Mouse (Mus musculus) adrenal gland, postnatal 36 days (tissue): ENCODE results near the gene Ube2q2. TPM values are rescaled to one million over a fixed set of nuclear protein-coding genes. Genes with fewer than 3 reads are reported as not detected.

Source experiments
- DNase-seq, 2 experiments: peaks; one replicate each; pipeline ENCODE4 v3.0.0; 2021; ENCODE audit warnings: mixed read lengths in 1 of 2
- total RNA-seq, 2 experiments: library from RNA; stranded (reverse); gene quantifications; 2 replicates each; pipeline ENCODE4 v1.2.3; 2021

The Ube2q2 gene
- total RNA-seq, 2 experiments from 2014 or later = 48.2 to 55.3 TPM

DNA sequence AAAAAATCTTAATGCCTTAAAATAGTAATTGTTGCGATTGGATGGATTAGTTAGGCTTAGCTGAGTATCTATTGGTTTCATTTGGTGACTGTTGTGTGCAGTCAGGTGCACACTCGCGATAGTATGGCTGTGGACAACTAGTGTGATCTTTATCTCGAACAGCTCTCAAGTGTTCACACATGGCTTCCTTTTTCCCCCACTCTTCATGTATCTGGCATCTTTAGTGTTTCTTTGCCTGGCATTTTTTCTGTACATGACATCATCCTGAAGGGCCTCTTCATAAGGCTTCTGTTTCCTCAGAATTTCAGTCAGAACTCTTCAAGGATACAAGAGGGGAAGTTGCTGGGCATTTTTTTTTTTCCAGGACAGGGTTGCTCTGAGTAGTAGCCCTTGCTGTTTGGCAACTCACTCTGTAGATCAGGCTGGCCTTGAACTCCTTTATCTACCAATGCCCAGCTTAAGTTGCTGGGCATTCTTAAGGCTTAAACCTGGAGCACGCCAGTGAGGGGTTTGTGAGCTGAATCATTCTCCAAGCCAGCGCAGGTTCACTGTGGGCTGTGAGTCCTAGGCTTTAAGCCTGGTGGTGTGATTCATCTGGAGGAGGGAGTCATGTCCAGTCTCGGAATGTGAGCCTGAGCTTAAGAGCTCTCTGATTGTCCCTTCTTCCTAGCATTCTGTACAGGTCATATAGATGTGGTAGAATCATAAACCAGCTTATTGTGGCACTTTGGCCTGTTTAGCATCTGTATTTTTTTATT is 22.2 kb downstream of the Ube2q2 start:
- DNase-seq = peak; percentile 45 to 57

DNA sequence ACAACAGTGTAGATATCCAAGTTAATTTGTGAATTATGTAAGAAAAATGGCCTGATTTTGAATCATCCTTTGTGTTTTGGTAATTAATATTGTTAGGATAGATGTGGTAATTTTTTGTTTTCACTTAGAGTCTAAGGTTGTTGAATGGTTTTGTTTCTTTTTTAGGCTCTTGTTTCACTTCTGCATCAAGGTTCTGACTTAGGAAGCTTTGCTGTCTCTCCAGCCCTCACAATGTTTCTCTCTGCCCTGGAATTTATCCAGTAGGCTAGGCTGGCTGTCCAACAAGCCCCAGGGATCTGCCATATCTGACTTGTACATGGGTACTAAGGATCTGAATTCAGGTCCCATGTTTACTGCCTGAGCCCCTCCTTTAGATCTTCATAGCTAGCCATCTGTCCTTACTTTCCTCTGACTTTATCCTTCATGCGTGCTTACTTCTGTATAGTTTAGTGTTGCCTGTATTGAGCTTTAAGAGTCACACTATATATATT is 23.6 kb downstream of the Ube2q2 start:
- no peak for DNase-seq

DNA sequence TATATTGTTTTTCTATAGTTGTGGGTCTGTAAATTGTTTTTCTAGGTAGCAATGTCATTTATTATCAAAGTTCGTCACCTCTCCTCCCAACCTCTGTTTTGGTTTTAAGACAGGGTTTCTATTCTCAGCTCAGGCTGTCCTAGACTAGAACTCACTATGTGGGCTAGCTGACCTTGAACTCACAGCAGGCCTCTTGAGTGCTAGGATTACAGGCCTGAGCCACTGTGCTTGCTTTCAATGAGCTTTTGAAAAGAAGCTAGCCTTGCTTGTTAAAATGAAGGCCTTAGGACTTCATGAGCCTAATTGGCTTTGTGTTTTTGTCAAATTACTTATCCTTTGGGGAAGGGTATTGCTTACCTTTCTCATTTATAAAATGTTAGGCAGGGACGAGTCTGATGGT is 25.6 kb downstream of the Ube2q2 start:
- DNase-seq = no peak

DNA sequence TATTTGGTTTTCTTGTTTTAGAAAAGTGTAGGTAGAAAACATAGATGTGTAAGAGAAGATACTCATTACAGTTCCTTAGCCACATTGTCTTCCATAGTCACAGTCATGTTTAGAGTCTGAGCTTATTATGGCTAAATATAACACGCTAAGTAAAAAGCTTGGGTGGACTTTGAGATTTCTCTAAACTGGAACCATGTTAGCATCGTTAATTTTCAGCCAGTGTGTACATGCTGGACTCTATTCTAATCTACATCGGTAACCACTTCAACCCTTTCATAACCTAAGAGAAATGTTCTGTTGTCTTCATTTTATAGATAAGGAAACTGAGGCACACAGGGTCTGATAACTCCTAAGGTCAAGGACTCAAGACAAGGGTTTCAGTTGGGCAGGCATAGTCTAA is 47.2 kb downstream of the Ube2q2 start:
- DNase-seq = no peak

GRCm38 (mm10) chr9:55198260-55198659 is 49.6 kb downstream of the Ube2q2 start:
- no peak for DNase-seq

GRCm38 (mm10) chr9:55199348-55199747 is 50.7 kb downstream of the Ube2q2 start:
- peak; percentile 41 to 54 for DNase-seq

DNA sequence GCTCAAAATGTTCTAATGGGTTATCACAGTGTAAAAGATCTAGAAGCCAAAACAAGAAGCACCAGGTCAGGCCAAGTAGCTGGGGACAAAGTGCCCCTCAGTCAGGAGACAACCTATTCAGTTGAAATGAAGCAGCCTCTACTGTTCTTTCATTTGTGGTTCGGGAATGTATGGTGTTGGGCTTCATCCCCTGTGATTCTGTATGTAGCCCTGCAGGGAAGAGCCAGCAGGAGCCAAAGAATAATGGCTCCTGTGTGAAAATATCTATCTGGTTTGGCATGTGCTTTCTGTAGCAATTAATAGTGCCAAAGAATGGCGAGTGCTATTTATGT is 59.8 kb downstream of the Ube2q2 start:
- DNase-seq = no peak

GRCm38 (mm10) chr9:55208790-55209481 is 60.3 kb downstream of the Ube2q2 start, which contains the start of gene Fbxo22:
Gene Fbxo22 (plus strand): TSS chr9:55208925.
- DNase-seq = peak; percentile 91 to 93

GRCm38 (mm10) chr9:55211611-55212010 is 63.0 kb downstream of the Ube2q2 start:
- no peak for DNase-seq

DNA sequence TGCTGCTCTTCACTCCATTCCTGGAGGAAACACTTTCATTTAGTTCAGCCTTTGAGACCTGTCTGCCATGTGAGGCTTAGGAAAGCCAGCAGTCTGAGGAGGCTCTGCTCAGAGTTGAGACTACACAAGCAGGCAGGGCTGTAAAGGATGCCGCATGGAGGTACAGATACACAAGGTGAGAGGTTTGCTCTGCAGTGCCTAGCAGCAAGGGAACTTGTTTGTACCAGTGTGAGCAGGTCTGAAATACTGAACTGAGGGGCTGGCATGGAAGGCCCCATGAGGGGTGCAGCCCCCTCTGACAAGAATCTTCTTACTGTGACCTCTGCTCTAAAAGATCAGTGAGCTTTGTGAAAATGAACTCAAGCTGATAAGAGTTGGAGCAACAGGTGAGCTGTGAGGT is 64.7 kb downstream of the Ube2q2 start:
- no peak for DNase-seq

DNA sequence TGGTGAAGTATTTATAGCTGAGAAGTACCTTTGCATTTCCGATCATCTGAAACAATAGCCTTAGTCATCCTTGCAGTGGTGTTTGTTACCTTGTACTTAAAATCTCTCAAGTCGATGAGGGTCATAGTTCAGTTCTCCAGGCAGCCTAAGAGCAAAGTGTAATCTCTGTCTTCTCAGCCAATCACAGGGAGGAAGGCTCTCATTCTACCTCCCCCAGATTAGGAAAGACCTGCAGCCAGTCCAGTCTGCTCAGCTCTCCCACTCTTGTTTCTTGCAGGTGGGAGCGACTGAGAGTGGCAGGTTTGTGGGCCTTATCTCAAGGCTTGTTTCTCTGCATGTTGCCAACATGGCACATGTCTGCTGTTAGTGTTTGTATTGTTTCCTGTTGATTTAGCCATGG is 66.4 kb downstream of the Ube2q2 start:
- DNase-seq = no peak

GRCm38 (mm10) chr9:55215648-55216047 is 67.0 kb downstream of the Ube2q2 start:
- DNase-seq = no peak

DNA sequence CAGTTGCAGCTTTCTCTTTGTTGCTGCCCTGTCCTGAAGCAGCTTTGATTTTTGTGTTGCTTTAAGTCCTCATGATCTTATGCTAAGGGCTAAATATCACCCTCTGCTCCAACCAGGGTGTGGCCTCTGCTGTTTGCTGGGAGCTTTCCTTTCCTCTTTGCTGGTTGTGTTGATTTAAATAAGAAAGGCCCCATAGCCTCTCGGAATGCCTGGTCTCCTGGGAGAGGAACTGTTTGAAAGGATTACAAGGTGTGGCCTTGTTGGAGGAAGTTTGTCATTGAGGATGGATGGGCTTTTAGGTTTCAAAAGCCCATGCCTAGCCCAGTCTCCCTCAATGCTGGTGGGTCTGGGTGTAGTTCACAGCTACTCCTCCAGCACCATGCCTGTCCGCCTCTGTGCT is 67.4 kb downstream of the Ube2q2 start:
- DNase-seq = no peak

- DNase-seq = no peak
These were observed 68.7 kb downstream of the Ube2q2 start for GRCm38 (mm10) chr9:55217381-55217780.

- DNase-seq = no peak
These were observed 76.6 kb downstream of the Ube2q2 start for GRCm38 (mm10) chr9:55225165-55225737.

GRCm38 (mm10) chr9:55226251-55226650 is 77.6 kb downstream of the Ube2q2 start:
- no peak for DNase-seq

GRCm38 (mm10) chr9:55228149-55228548 is 79.5 kb downstream of the Ube2q2 start:
- peak in 1 of 2 experiments; percentile 43 for DNase-seq

- DNase-seq = no peak
These were observed 80.4 kb downstream of the Ube2q2 start for GRCm38 (mm10) chr9:55229010-55229409.

DNA sequence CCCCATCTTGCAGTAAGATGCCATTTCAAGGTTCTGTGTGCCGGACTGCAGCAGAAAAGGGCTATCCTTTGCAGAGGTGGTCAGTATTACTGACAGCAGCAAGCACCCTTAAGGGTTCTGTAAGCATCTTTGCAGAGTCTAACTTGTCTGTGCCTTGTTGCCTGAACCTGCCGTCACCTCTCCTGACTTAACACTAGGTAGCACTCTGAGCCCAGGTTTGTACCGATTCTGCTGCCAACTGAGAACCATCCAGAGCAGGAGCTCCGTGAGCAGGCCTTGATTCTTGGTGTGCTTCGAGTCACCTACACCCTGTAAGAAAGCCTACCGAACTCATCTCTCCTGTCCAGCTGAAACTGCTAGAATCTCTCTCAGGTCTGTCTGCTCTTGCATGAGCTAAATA is 82.9 kb downstream of the Ube2q2 start:
- no peak for DNase-seq

DNA sequence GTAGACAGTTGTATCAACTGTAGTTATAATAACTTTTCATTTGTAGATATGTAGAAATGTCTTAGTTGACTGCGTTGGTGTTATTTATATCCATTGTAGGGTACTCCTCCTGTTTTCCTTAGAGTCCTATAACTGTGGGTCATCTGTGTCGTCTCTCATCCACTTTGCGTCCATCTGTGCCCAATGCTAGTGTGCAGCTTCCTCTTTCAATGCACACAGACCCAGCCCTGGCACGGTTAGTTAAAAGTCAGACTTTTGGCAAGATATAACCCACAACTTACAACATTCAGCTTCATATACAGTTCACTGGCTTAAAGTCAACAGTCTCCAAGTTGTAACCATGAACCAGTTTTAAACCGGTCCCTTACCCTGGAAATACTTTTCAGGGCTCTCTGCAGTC is 83.5 kb downstream of the Ube2q2 start:
- no peak for DNase-seq

DNA sequence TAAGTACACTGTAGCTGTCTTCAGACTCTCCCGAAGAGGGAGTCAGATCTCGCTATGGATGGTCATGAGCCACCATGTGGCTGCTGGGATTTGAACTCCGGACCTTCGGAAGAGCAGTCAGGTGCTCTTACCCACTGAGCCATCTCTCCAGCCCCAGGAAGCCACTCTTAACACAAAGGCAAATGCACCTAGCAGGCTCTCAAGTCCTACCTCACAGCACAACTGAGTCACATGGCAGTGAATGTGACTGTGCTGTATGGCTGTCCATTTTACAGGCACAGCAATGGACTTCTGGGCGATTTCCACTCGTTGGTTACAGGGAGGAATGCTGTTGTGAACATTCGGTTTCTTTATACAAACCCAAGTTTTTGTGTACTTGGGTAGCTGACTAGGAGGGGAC is 83.9 kb downstream of the Ube2q2 start:
- no peak for DNase-seq

DNA sequence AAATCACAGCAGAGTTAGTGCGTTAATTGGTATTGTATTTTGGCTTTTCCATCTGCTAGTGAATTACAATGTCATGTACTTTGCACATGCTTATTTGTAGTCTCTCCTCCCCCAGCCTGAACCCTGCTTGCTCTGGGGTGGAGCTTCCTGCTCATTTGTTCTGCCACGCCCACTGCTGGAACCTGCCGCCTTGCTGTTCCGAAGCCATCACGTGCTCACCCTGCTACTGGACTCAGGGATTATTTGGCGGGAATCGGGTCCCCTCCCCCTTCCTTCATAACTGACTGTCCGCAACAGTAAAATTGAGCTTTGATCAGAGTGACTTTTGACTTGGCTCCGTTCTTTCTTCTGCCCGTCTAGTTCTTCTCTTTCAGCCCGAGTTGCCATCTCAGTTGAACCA is 84.4 kb downstream of the Ube2q2 start:
- DNase-seq = peak in 1 of 2 experiments; percentile 25
